Mouse (Mus musculus): ENCODE results near the gene Anxa9.

GRCm38 (mm10) chr3:95293537-95293936 lies 13.4 kb downstream of the Anxa9 start:
- TF ChIP-seq CTCF (IDR thresholded peaks at IDR 0.05; ENCODE audit: low read depth, low read length) (no peak), POLR2A (IDR thresholded peaks at IDR 0.05; ENCODE audit: extremely low read depth, insufficient read depth, low read length) (no peak)

Data from liver, adult 2 months (tissue).